ENCODE assay signal across 20 mouse cellular contexts in genomic region chr15:5468535-5469073, GRCm38 (mm10).
DNase-seq lines count a peak whose midpoint lies in the region; ATAC-seq and TF ChIP-seq lines count a peak whose summit lies in the region.
"Had no signal": no experiment of that assay in that cellular context is flagged by ENCODE, and none has a peak within 500 bp of the region (broad histone marks: within the 10 kb centered on the region; RNA-seq: fewer than 3 reads in every experiment).

No protein-coding gene starts in this region.

- peak; percentile 20 for DNase-seq in hindbrain, embryonic 10.5 days (ENCODE audit: low spot score)
- DNase-seq in hindbrain, postnatal 0 days (ENCODE audit: low spot score) = no peak
- no peak for DNase-seq in midbrain, embryonic 10.5 days (ENCODE audit: low spot score)
- DNase-seq in embryo, embryonic 11 days = peak; percentile 8
- no peak for DNase-seq in midbrain, postnatal 0 days (ENCODE audit: low spot score)
- no peak for DNase-seq in liver, postnatal 0 days
- DNase-seq in layer of hippocampus, adult 11-12 months (ENCODE audit: low spot score) = no peak
- DNase-seq: adrenal gland, adult 8-10 months; cerebellum, adult 11 months; cerebellum, postnatal 25 days; gastrocnemius, postnatal 14 days; heart, adult 18-20 months; kidney, adult 9 months; liver; lung, postnatal 10 days; right cerebral cortex, postnatal 25 days had no signal

- no peak overlapping the region for H3K27ac ChIP-seq in hindbrain, embryonic 10.5 days
- no peak overlapping the region for H3K27ac ChIP-seq in hindbrain, postnatal 0 days
- H3K27ac ChIP-seq in midbrain, embryonic 13.5 days = no peak overlapping the region
- no peak overlapping the region for H3K27ac ChIP-seq in midbrain, embryonic 10.5 days (replicated peaks)
- no peak overlapping the region for H3K27ac ChIP-seq in midbrain, postnatal 0 days (ENCODE audit: low read depth, low read length)
- no peak overlapping the region for H3K27ac ChIP-seq in liver, postnatal 0 days (ENCODE audit: low read depth)
- H3K27ac ChIP-seq: embryonic facial prominence, embryonic 13.5 days; heart, embryonic 13.5 days; neural tube, embryonic 15.5 days had no signal

- TF ChIP-seq CTCF in hindbrain, postnatal 0 days (IDR thresholded peaks at IDR 0.05; ENCODE audit: low read depth) = no peak
- no peak for TF ChIP-seq CTCF in midbrain, postnatal 0 days (IDR thresholded peaks at IDR 0.05)
- TF ChIP-seq CTCF in liver, postnatal 0 days (IDR thresholded peaks at IDR 0.05; ENCODE audit: low read depth) = no peak

- H3K4me2 ChIP-seq in hindbrain, postnatal 0 days (ENCODE audit: low read depth, low read length) = no peak overlapping the region
- no peak overlapping the region for H3K4me2 ChIP-seq in midbrain, embryonic 13.5 days (replicated peaks)
- H3K4me2 ChIP-seq in midbrain, postnatal 0 days (ENCODE audit: low read depth, low read length, poor library complexity, severe bottlenecking) = no peak overlapping the region
- no peak overlapping the region for H3K4me2 ChIP-seq in liver, postnatal 0 days (ENCODE audit: low read depth, low read length)
- H3K4me2 ChIP-seq: embryonic facial prominence, embryonic 13.5 days; heart, embryonic 13.5 days; neural tube, embryonic 15.5 days had no signal

- H3K36me3 ChIP-seq in hindbrain, embryonic 10.5 days = no peaks in the 10 kb centered on the region
- no peaks in the 10 kb centered on the region for H3K36me3 ChIP-seq in hindbrain, postnatal 0 days (ENCODE audit: insufficient read depth, low read length)
- no peaks in the 10 kb centered on the region for H3K36me3 ChIP-seq in midbrain, embryonic 13.5 days
- H3K36me3 ChIP-seq in midbrain, embryonic 10.5 days = no peaks in the 10 kb centered on the region
- H3K36me3 ChIP-seq in midbrain, postnatal 0 days (ENCODE audit: insufficient read depth, low read length) = no peaks in the 10 kb centered on the region
- H3K36me3 ChIP-seq in liver, postnatal 0 days (replicated peaks; ENCODE audit: insufficient read depth, low read length) = no peaks in the 10 kb centered on the region
- H3K36me3 ChIP-seq: embryonic facial prominence, embryonic 13.5 days; heart, embryonic 13.5 days; neural tube, embryonic 15.5 days had no signal

- H3K4me1 ChIP-seq in hindbrain, embryonic 10.5 days (replicated peaks) = 0 out of 2 replicates have a peak, but pooled peaks cover 7% of the 10 kb centered on the region
- no peaks in the 10 kb centered on the region for H3K4me1 ChIP-seq in hindbrain, postnatal 0 days (ENCODE audit: insufficient read depth, low read length)
- H3K4me1 ChIP-seq in midbrain, embryonic 13.5 days (replicated peaks) = no peaks in the 10 kb centered on the region
- H3K4me1 ChIP-seq in midbrain, embryonic 10.5 days = no peaks in the 10 kb centered on the region
- H3K4me1 ChIP-seq in midbrain, postnatal 0 days (ENCODE audit: insufficient read depth, low read length) = no peaks in the 10 kb centered on the region
- no peaks in the 10 kb centered on the region for H3K4me1 ChIP-seq in liver, postnatal 0 days (ENCODE audit: insufficient read depth)
- H3K4me1 ChIP-seq: embryonic facial prominence, embryonic 13.5 days; heart, embryonic 13.5 days; neural tube, embryonic 15.5 days had no signal

- ATAC-seq in hindbrain, postnatal 0 days = no peak
- peak; percentile 74 for ATAC-seq in midbrain, embryonic 13.5 days
- ATAC-seq in midbrain, postnatal 0 days (ENCODE audit: low FRiP score) = 0 out of 2 replicates have a peak, but pooled peaks have one; percentile 20
- no peak for ATAC-seq in liver, postnatal 0 days

- H3K27me3 ChIP-seq in hindbrain, embryonic 10.5 days (ENCODE audit: insufficient read depth, poor library complexity, severe bottlenecking) = no peaks in the 10 kb centered on the region
- H3K27me3 ChIP-seq in hindbrain, postnatal 0 days (ENCODE audit: insufficient read depth, low read length) = no peaks in the 10 kb centered on the region
- no peaks in the 10 kb centered on the region for H3K27me3 ChIP-seq in midbrain, embryonic 13.5 days
- no peaks in the 10 kb centered on the region for H3K27me3 ChIP-seq in midbrain, embryonic 10.5 days (ENCODE audit: low read depth, poor library complexity, severe bottlenecking)
- H3K27me3 ChIP-seq in midbrain, postnatal 0 days (ENCODE audit: insufficient read depth, low read length) = no peaks in the 10 kb centered on the region
- H3K27me3 ChIP-seq in liver, postnatal 0 days (ENCODE audit: insufficient read depth, low read length) = no peaks in the 10 kb centered on the region
- H3K27me3 ChIP-seq: embryonic facial prominence, embryonic 13.5 days; heart, embryonic 13.5 days; neural tube, embryonic 15.5 days had no signal

- no peak overlapping the region for H3K9ac ChIP-seq in hindbrain, postnatal 0 days (replicated peaks; ENCODE audit: low read length)
- H3K9ac ChIP-seq in midbrain, embryonic 13.5 days (replicated peaks) = no peak overlapping the region
- no peak overlapping the region for H3K9ac ChIP-seq in midbrain, postnatal 0 days (replicated peaks; ENCODE audit: low read length, poor library complexity, severe bottlenecking)
- H3K9ac ChIP-seq in liver, postnatal 0 days (replicated peaks) = no peak overlapping the region
- H3K9ac ChIP-seq: embryonic facial prominence, embryonic 13.5 days; heart, embryonic 13.5 days; neural tube, embryonic 15.5 days had no signal

- no peak for TF ChIP-seq EP300 in liver, postnatal 0 days (IDR thresholded peaks at IDR 0.05; ENCODE audit: low read depth)

- H3K4me3 ChIP-seq in hindbrain, embryonic 10.5 days = no peak overlapping the region
- no peak overlapping the region for H3K4me3 ChIP-seq in hindbrain, postnatal 0 days (ENCODE audit: low read length)
- no peak overlapping the region for H3K4me3 ChIP-seq in midbrain, embryonic 13.5 days (replicated peaks)
- H3K4me3 ChIP-seq in midbrain, embryonic 10.5 days = no peak overlapping the region
- no peak overlapping the region for H3K4me3 ChIP-seq in midbrain, postnatal 0 days (ENCODE audit: low read depth, low read length)
- no peak overlapping the region for H3K4me3 ChIP-seq in liver, postnatal 0 days (ENCODE audit: low read depth, low read length)
- H3K4me3 ChIP-seq: embryonic facial prominence, embryonic 13.5 days; heart, embryonic 13.5 days; neural tube, embryonic 15.5 days had no signal

- H3K9me3 ChIP-seq in hindbrain, embryonic 10.5 days = no peaks in the 10 kb centered on the region
- H3K9me3 ChIP-seq in hindbrain, postnatal 0 days (ENCODE audit: low read length) = no peaks in the 10 kb centered on the region
- H3K9me3 ChIP-seq in midbrain, embryonic 13.5 days = no peaks in the 10 kb centered on the region
- H3K9me3 ChIP-seq in midbrain, embryonic 10.5 days (replicated peaks) = no peaks in the 10 kb centered on the region
- no peaks in the 10 kb centered on the region for H3K9me3 ChIP-seq in midbrain, postnatal 0 days (ENCODE audit: low read length)
- H3K9me3 ChIP-seq in liver, postnatal 0 days (ENCODE audit: low read length) = no peaks in the 10 kb centered on the region
- H3K9me3 ChIP-seq: embryonic facial prominence, embryonic 13.5 days; heart, embryonic 13.5 days; neural tube, embryonic 15.5 days had no signal

- 48% methylated on average over 3 of the region's 3 CpGs for WGBS in hindbrain, embryonic 10.5 days
- WGBS in hindbrain, postnatal 0 days = 50% methylated on average over 3 of the region's 3 CpGs
- 55% methylated on average over 3 of the region's 3 CpGs for WGBS in midbrain, embryonic 13.5 days
- WGBS in midbrain, embryonic 10.5 days = 71% methylated on average over 3 of the region's 3 CpGs
- 67% methylated on average over 3 of the region's 3 CpGs for WGBS in midbrain, postnatal 0 days
- 73% methylated on average over 3 of the region's 3 CpGs for WGBS in liver, postnatal 0 days (ENCODE audit: insufficient replicate concordance)

Comparison
In these comparisons a context has a peak if more than half of its experiments do, and no peak if none do; other contexts are left out.
1. DNase-seq: peak in hindbrain, embryonic 10.5 days (single experiment) and embryo, embryonic 11 days (single experiment); none in hindbrain, postnatal 0 days (single experiment), midbrain, embryonic 10.5 days (single experiment), midbrain, postnatal 0 days (single experiment), liver, postnatal 0 days (single experiment) and layer of hippocampus, adult 11-12 months (single experiment).
2. ATAC-seq: peak in midbrain, embryonic 13.5 days (single experiment) and midbrain, postnatal 0 days (single experiment); none in hindbrain, postnatal 0 days (single experiment) and liver, postnatal 0 days (single experiment).